Mouse (Mus musculus): ENCODE measurements around the gene Pdgfb.

Gene Pdgfb

DNA sequence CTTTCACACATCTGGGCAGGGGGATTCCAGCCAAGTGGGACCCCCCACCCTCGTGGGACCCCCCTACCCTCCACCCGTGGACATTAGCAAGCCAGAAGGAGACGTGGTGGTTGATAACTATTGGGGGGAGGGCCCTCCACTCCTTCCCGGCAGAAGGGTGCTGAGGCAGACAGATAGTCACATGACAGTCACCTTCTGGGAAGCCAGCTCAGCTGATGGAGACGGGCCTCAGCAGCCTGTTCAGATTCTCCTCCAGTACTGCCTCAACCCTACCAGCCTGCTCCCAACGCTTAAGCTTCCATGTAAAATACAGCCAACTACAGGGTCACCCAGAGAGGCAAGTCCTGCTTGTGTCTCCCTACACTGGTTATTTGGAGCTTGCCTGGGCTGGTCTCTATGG lies 3.6 kb downstream of the Pdgfb start:
- in situ Hi-C loops (cut with MboI, MseI) = no loop called here

DNA sequence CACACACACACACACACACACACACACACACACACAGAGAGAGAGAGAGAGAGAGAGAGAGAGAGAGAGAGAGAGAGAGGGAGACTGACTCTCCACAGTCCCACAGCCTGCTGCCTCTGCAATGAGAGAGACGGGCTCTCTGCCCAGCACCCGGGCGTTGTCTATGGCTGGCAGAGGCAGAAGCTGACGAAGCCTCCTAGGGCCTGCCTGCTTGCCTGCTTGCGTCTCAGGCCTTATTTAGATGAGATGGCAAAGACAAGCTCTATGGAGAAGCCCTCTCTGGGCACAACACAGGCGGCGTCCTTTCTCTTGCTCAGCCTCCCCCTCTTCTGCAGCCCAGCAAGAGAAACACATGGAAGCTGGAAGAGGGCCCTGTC lies 4.6 kb downstream of the Pdgfb start:
- in situ Hi-C loops (cut with MboI, MseI) = no loop called here

DNA sequence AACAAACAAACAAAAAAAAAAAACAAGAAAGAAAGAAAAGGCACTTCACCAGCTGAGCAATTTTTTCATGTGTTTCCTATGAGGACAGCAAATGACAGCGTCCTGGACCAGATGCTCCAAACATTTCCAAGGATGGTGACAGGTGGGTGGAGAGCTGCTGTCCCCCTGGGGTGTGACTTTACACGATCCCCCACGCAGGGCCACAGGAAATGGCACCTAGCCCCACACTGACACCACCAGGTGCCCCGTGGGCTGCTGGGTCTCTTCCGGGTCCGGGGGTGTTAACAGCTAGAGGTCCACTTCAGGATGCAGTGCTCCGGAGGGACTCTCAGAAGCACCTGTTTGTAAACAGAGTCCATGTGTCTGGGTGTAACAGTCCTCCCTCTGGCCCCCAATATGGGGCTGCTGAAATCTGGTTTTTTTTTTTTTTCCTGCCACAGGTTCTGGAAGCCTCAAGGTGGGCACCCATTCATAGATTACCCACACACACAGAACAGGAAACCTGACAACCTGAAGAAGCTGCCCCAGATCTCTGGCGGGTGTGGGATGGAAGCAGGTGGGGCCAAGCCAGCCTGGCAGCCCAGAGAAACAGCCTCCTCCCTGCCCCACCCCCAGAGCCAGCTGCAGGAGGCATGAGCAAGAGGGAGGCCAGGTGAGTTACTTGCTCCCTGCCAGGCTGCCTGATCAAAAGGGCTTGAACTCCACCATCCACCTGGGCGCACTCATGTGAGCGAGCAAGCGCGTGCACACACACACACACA lies 5.2 kb downstream of the Pdgfb start:
- in situ Hi-C loops (cut with MboI, MseI) = no loop called here

- in situ Hi-C loops (cut with MboI, MseI) = no loop called here
Measured at GRCm38 (mm10) chr15:80008461-80008860, 6.3 kb downstream of the Pdgfb start.

DNA sequence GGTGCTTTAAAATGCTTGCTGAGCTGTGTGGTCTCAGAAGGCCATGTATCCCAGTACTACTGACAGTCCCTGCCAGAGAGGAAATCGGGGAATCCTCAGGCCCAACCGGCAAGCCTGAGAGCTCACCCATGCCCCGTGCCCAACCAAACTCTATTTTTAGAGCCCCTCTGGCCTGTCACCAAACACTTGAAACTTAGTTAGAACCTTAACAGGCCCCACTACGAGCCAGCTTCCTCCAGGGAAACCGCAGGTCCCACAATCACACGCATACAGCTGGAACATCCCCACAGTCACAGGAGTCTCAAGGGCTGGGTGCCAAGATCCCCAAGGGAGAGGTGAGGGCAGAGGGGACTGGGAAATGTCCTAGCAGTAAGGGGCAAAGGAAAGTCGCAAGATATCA lies 8.6 kb downstream of the Pdgfb start:
- in situ Hi-C loops (cut with MboI, MseI) = no loop called here

- in situ Hi-C loops (cut with MboI, MseI) = no loop called here
Measured at GRCm38 (mm10) chr15:80005436-80005835, 9.3 kb downstream of the Pdgfb start.

DNA sequence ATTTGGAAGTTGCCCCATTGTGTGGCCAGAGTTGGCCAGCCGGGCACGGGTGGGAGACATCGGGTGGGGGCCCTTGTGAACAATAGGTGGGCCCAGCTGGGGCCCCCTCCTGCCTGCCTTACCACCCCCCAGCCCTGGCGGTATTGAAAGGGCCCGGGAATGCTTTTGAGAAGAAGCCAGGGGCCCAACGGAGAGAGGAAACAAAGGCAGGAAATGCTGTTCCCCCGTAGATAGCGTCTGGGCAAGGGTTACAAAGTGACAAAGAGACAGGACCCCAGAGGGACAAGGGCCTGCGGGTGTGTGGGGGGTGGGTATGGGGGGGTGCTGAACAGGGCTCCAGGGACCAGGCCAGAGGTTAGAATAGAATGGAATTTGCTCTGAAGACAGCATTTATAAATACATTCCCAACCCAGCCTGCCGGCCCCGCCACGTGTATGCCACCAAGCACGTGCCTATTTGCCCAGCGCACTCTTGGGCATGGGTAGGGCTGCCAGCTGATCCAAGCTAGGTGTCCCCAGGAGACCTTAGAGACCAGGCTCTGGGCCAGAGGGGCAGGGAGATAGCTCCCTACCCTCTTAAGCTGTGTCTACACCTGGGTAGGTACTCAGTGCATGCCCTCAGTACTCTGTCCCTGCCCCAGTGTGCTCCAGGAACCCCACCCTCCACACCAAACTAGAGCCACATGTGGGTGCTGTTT lies 10.0 kb downstream of the Pdgfb start:
- in situ Hi-C loops (cut with MboI, MseI) = no loop called here

- in situ Hi-C loops (cut with MboI, MseI) = no loop called here
Measured at GRCm38 (mm10) chr15:80003581-80003980, 11.2 kb downstream of the Pdgfb start.

DNA sequence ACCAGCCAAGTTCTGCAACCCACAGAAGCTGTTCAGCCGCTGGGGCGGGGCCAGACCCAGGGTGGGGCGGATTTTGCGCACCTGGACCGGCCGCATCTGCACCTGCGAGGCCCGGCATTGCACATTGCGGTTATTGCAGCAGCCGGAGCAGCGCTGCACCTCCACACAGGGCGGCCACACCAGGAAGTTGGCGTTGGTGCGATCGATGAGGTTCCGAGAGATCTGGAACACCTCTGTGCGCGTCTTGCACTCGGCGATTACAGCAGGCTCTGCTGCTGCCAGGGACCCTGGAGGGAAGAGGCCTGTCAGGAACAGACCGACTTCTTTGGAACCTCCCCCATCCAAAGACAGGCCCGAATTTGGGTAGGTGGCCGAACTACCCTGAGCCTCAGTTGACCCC lies 13.2 kb downstream of the Pdgfb start:
- in situ Hi-C loops (cut with MboI, MseI) = no loop called here

GRCm38 (mm10) chr15:80000694-80001093 lies 14.1 kb downstream of the Pdgfb start:
- in situ Hi-C loops (cut with MboI, MseI) = no loop called here

GRCm38 (mm10) chr15:79997988-79998387 lies 16.8 kb downstream of the Pdgfb start:
- in situ Hi-C loops (cut with MboI, MseI) = no loop called here

GRCm38 (mm10) chr15:79996781-79997180 lies 18.0 kb downstream of the Pdgfb start:
- in situ Hi-C loops (cut with MboI, MseI) = no loop called here

DNA sequence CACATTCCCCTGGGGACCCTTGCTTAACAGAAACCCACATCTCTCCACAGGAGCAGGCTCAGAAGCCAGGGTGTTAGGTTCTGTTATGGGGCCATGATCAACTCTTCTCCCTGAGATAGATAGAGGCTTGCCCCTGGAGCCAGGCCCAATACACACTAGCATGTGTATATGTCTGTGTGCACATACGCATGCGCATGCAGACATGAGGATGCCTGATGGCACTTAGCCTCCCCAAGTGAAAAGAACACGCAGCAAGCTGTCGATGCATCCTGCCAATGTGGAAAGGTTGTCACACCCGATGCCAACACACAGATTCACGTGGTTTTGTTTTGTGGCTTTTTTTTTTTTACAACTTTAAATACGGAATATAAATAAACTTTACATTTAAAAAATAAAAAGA lies 19.2 kb downstream of the Pdgfb start:
- in situ Hi-C loops (cut with MboI, MseI) = no loop called here

- in situ Hi-C loops (cut with MboI, MseI) = no loop called here
Measured at GRCm38 (mm10) chr15:79994566-79994965, 20.2 kb downstream of the Pdgfb start.

GRCm38 (mm10) chr15:79986182-79986581 lies 28.6 kb downstream of the Pdgfb start:
- in situ Hi-C loops (cut with MboI, MseI) = no loop called here

GRCm38 (mm10) chr15:79985471-79985870 lies 29.3 kb downstream of the Pdgfb start:
- in situ Hi-C loops (cut with MboI, MseI) = no loop called here

GRCm38 (mm10) chr15:79984152-79984551 lies 30.6 kb downstream of the Pdgfb start:
- in situ Hi-C loops (cut with MboI, MseI) = no loop called here

- in situ Hi-C loops (cut with MboI, MseI) = no loop called here
Measured at GRCm38 (mm10) chr15:79980716-79981115, 34.1 kb downstream of the Pdgfb start.

DNA sequence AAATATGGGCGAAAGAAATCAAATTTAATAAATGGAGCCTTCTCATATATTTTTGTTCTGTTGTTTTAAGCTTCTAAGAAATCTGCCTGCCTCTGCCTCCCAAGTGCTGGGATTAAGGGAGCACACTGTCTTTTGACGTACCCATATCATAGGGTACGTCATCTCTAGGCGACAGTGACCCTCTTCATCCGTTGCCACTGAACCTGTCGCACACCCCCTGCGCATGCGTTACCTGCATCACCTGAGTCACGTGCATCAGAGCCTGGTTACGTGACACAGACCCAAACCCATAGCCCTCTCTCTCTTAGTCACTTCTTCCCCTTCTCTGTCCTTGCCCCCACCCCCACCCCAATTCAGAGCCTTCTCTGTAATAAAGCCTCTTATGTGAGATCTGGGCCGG lies 42.6 kb downstream of the Pdgfb start:
- in situ Hi-C loops (cut with MboI, MseI) = loop anchor here (25.0 kb wide), 1 partner anchor 465 kb away; no protein-coding TSS in a partner anchor

GRCm38 (mm10) chr15:79970940-79971339 lies 43.8 kb downstream of the Pdgfb start, which contains the start of gene Cbx7:
Gene Cbx7, minus strand, starts transcription at chr15:79971119.
- in situ Hi-C loops (cut with MboI, MseI) = loop anchor here (25.0 kb wide), 1 partner anchor 466 kb away; no protein-coding TSS in a partner anchor

DNA sequence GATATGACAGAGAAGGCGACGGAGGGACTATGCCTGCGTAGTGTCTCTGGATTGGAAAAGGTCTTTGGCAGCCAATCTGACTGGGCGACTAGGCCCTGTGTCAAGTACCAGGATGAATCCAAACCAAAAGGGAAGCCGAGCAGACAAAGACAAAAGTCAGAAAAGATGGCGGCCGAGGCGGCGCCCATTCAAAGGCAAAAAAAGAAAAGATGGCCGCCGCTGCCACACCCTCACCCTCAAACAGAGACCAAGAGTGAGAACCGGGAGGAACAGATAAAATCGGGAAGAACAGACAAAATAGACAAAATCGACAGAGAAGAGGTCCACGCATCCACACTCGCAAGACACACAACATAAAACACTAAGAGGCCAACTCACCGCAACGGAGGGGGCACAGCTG lies 44.3 kb downstream of the Pdgfb start:
- in situ Hi-C loops (cut with MboI, MseI) = loop anchor here (25.0 kb wide), 1 partner anchor 467 kb away; no protein-coding TSS in a partner anchor

GRCm38 (mm10) chr15:79967346-79967745 lies 47.4 kb downstream of the Pdgfb start:
- in situ Hi-C loops (cut with MboI, MseI) = loop anchor here (25.0 kb wide), 1 partner anchor 470 kb away; no protein-coding TSS in a partner anchor

GRCm38 (mm10) chr15:79964376-79964775 lies 50.4 kb downstream of the Pdgfb start:
- in situ Hi-C loops (cut with MboI, MseI) = loop anchor here (25.0 kb wide), 1 partner anchor 473 kb away; no protein-coding TSS in a partner anchor

All from T-helper 2 cell (primary cell).